ENCODE assay signal across 9 mouse cellular contexts in the genomic region with DNA sequence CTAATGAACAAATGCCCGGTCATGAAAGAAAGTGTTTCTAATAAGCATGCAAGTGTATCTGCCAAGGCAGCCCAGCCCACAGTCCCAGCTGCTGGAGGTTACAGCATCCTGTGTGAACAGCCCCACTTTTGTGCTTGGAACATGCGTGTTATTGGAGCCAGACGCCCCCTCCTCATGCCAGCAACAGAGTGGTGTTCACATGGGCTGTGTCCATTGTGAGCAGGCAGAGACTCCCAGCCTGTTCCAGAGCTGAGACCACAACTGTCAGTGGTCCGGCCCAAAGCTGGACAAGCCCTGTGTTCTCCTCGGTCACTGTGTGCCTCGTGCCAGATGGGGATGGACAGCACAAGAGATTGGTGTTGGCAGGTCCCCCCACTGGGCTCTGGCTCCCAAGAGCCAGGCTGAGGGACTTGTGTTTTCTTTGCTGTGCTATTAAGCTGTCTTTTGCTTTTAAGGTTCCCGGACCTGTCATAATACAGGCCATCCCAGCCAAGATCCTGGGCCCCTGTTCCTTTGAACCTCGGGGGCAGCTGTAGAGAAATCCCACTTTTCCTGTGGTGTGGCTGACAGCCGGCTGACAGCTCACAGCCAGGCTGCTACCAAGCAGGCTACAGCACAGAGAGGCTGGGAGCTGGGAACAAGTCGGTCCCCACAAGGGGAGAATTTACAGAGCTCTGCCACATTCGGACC.
DNase-seq lines count a peak whose midpoint lies in the region; ATAC-seq and TF ChIP-seq lines count a peak whose summit lies in the region.
"Had no signal": no experiment of that assay in that cellular context is flagged by ENCODE, and none has a peak within 500 bp of the region (broad histone marks: within the 10 kb centered on the region; RNA-seq: fewer than 3 reads in every experiment).

No protein-coding gene starts in this region.

- no peaks in the 10 kb centered on the region for H3K9me3 ChIP-seq in heart, postnatal 0 days (replicated peaks; ENCODE audit: control insufficient read depth, low read length)

- peaks cover 15% of the 10 kb centered on the region for H3K4me1 ChIP-seq in heart, postnatal 0 days (ENCODE audit: control insufficient read depth, insufficient read depth)

- no peak for TF ChIP-seq CTCF in heart, postnatal 0 days (IDR thresholded peaks at IDR 0.05; ENCODE audit: low read depth)

- peak overlapping the region; percentile 60 for H3K27ac ChIP-seq in heart, postnatal 0 days (ENCODE audit: low read depth)
- H3K27ac ChIP-seq: liver, embryonic 14.5 days had no signal

- peak; percentile 34 for ATAC-seq in heart, postnatal 0 days (ENCODE audit: insufficient read depth, low read depth)
- ATAC-seq in CD4-positive, CD25-positive, alpha-beta regulatory T cell, adult 4 months = no peak

- no peaks in the 10 kb centered on the region for H3K27me3 ChIP-seq in heart, postnatal 0 days (ENCODE audit: control insufficient read depth, insufficient read depth, low read length)

- peak; percentile 47 for DNase-seq in embryo, embryonic 10 days (ENCODE audit: low spot score)
- no peak for DNase-seq in embryo, embryonic 9.5 days (ENCODE audit: extremely low spot score)
- peak; percentile 16 for DNase-seq in brain, adult 2 months (ENCODE audit: low read depth, low spot score)
- no peak for DNase-seq in heart, postnatal 0 days (ENCODE audit: low spot score)
- DNase-seq in lung, postnatal 10 days = peak; percentile 62
- DNase-seq in urinary bladder, adult 18-20 months (ENCODE audit: low spot score in 2 of 2) = no peak
- DNase-seq in frontal cortex, postnatal 14 days (ENCODE audit: low spot score in 2 of 2) = no peak

- WGBS in heart, postnatal 0 days = 27% methylated on average over 11 of the region's 11 CpGs

- H3K4me2 ChIP-seq in heart, postnatal 0 days (ENCODE audit: low read depth, low read length) = no peak overlapping the region

- no peaks in the 10 kb centered on the region for H3K36me3 ChIP-seq in heart, postnatal 0 days (replicated peaks; ENCODE audit: control insufficient read depth, insufficient read depth, low read length)

- 0 out of 2 replicates have a peak overlapping the region, but pooled peaks have one; percentile 17 for H3K9ac ChIP-seq in heart, postnatal 0 days (replicated peaks; ENCODE audit: low read depth, low read length)
- H3K9ac ChIP-seq: liver, embryonic 14.5 days had no signal

- H3K4me3 ChIP-seq in heart, postnatal 0 days (ENCODE audit: low read depth, low read length) = no peak overlapping the region

- TF ChIP-seq EP300 in heart, postnatal 0 days (IDR thresholded peaks at IDR 0.05; ENCODE audit: low read depth) = no peak

Comparison
In these comparisons a context has a peak if more than half of its experiments do, and no peak if none do; other contexts are left out.
1. DNase-seq: peak in embryo, embryonic 10 days (single experiment), brain, adult 2 months (single experiment) and lung, postnatal 10 days (single experiment); none in embryo, embryonic 9.5 days (single experiment), heart, postnatal 0 days (single experiment), urinary bladder, adult 18-20 months (0 of 2) and frontal cortex, postnatal 14 days (0 of 2).